Mouse (Mus musculus): ENCODE results near the gene Hdac4.

Hdac4 gene

GRCm38 (mm10) chr1:91964486-91965335 is 230.8 kb downstream of the Hdac4 start:
- no peak for DNase-seq (ENCODE audit: low read depth)

DNA sequence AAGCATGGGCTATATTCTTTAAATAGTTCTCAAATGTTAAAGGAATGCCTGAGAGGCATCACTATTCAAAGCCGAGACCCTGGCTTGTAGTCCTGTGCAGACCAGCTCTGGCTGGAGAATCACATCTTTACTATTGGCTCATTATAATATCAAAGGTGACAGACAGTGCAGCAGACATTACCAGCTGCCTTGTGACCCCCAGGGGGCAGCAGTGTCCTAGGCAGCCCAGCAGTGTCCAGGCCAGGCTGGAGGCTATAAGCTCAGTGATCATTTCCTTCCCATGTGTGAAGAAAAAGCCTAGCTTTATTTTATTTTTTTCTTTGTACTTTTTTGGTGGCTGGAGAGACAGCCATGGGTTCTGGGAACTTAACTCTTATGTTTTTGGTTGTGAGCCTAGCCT is 233.2 kb downstream of the Hdac4 start:
- DNase-seq (ENCODE audit: low read depth): peak; percentile 8

DNA sequence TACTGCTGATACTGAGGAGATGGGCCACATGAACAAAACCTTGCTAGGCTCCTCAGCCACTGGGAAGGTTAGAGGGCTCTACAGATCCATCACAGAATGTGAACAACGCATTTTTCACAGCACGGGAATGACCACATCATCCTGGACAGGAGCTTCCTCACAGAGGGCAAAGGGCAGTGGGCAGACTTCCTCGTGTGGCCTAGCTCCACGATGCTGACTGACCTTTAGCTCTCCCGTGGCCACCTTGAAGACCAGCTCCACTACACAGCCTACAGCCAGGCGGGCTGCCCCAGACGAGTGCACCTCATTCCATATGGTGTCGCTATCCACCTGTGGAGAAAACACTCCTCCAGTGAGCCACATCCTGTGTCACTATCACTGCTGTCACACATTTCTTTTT is 234.3 kb downstream of the Hdac4 start:
- no peak for DNase-seq (ENCODE audit: low read depth)

GRCm38 (mm10) chr1:91959891-91960290 is 235.6 kb downstream of the Hdac4 start:
- DNase-seq (ENCODE audit: low read depth): no peak

- no peak for DNase-seq (ENCODE audit: low read depth)
Observed at GRCm38 (mm10) chr1:91959044-91959443, 236.5 kb downstream of the Hdac4 start.

DNA sequence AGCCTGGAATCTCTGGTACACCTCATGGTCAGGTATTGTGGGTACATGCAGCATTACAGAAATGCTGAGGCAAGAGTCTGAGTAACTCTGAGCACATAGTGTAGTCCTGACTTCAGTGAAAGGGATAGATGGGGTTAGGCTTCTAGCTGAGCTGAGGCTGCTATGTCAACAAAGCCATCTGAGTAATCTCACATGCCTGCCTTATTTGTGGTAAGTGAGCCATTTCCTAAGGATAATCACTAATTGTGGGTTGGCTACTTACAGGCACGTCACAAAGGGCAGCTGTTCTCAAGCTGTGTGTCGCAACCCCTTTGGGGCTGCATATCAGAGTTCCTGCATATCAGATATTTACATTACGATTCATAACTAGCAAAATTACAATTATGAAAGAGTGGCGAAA is 239.3 kb downstream of the Hdac4 start:
- DNase-seq (ENCODE audit: low read depth): no peak

DNA sequence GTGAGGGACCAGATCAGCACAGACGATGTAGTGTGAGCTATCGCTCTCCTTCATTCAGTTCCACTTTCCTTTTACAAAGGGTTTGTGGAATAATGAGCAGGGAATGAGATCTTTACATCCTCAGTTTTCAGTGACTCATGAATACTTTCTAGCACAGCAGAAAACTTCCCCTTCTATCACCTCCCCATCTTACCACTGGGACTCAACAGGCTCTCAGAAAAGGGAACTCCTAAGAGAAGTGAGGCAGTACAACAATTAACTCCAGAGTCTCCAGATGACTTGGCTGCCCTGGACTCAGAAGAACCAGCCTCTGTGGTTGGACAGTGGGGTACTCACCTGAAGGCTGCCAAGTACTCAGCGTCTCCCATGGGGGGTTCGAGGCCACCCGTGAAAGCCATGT is 240.5 kb downstream of the Hdac4 start:
- no peak for DNase-seq (ENCODE audit: low read depth)

DNA sequence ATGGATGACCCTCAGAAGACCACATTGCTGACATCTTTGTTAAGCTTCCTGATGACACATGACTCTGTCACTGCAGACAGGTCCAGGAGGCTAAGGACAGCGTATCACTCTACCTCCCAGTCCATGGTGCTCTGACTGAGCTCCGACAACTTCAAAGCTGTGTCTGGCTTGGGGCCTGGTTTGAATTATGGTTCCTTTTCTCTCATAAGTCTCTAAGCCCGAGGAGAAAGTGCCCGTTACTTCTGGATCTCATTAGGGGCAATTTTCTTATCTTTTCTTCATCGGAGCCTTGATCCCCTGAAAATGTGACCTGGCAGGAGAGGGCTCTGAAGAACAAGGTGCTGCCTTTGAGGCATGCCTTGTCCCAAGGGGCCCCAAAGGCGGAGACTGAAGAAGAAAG is 242.6 kb downstream of the Hdac4 start:
- DNase-seq (ENCODE audit: low read depth): no peak

DNA sequence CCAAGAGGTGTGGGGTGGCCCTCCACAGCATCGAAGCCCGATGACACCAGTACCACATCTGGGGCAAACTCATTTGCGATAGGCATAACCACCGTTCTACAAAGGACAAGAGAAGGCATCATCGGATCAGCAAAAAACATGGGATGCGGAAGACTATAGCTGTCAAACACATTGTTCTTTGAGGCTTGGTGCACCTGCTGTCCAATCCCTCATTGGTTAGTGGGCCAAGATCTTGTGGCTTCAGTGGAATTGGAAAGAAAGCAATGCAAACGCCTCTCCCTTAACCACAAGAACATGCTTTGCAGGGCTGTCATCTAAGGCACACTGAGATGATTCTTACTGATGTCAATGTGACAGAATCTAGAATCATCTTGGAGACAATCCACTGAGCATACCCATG is 248.1 kb downstream of the Hdac4 start:
- no peak for DNase-seq (ENCODE audit: low read depth)

DNA sequence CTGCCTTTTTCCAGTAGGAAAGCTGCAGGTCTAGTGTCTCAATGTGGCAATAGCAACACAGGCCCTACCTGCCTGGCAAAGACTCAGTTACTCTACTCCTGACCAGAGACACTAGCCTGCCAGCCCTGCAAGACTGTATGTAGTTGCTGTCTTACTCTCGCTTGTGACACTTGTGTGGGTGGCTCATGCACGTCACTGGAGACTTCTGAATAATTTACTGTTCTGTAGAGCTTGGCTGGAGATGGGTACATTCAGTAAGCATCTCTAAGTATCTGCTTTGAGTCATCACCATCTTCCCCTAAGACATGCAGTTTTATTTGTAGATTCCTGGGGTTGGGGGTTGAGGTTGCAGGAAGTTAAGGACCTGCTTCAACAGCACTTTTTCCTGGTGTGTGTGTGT is 252.9 kb downstream of the Hdac4 start:
- no peak for DNase-seq (ENCODE audit: low read depth)

- no peak for DNase-seq (ENCODE audit: low read depth)
Observed at GRCm38 (mm10) chr1:91942031-91942430, 253.5 kb downstream of the Hdac4 start.

DNA sequence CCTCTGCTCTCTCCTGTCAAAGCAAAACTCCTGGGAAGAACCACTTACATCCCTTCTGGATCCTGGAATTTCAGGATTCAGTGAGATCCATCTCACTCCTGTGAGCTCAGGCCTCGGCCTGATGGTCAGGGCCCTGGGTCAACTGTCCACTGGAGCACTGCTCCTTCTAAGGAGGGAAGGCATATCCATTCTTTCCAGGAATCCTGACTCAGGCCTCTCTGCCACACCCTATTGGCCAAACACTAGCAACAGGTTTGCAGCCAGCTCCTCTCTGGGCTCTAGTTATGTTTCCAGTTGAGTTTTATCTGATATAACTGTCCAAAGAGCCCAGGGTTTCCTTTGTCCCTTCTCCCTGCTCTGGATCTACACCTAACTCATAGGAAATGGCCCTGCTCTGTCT is 254.4 kb downstream of the Hdac4 start:
- no peak for DNase-seq (ENCODE audit: low read depth)

GRCm38 (mm10) chr1:91935171-91935570 is 260.3 kb downstream of the Hdac4 start:
- DNase-seq (ENCODE audit: low read depth): no peak

GRCm38 (mm10) chr1:91933681-91934080 is 261.8 kb downstream of the Hdac4 start:
- DNase-seq (ENCODE audit: low read depth): no peak

DNA sequence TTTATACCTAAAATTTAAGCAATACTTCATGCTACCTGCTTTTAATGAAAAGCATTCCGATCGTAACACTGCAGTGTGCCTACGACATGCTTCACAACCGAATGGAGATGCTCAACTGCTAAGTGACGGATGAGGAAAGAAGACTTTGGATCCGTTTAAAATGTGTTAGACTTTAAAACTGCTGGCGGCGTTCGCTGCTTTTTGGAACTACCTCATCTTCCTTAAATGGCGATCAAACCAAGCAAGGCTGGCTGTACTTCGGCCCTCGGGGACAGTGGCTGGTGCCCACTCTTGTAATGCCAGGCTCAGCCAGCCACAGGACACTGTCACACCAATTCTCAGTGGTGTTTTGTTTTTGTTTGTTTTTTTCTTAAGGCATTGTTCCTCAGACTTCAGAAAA is 263.3 kb downstream of the Hdac4 start:
- no peak for DNase-seq (ENCODE audit: low read depth)

DNA sequence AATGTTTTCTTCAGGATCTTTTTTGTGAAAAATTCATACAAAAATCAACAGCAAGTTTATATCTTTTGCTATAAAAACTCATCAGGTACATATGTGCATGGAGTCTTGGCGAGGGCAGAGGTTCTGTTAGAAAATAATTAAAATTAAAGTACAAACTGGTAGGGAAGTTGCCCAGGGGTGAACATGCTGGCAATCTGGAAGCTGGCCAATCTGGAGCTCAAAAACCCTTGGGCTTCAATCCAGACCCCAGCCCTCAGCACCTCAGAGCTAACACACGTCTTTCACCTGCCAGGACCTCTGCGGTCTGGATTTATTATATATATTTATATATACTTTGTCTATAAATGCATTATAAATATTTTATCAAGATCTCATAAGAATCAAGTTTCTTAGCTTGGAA is 263.7 kb downstream of the Hdac4 start:
- DNase-seq (ENCODE audit: low read depth): no peak

DNA sequence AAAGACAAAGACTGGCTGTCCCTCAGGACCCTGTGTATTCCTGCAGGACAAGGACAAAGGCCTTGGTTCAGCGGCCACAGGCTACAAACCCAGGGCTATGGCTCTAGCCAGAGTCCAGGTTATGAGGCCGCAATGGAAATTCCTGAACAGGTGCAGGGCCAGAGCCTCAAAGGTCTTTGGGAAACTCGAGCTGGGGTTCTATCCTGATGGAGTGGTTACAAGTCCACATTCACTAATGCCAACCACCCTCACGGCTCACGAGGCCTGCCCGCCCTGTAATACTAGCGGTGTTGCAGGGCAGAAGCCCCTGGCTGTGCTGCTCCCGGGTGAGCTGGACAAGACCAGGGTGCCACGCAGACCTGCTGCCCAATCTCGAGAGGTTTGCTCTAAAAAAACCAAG is 264.3 kb downstream of the Hdac4 start:
- DNase-seq (ENCODE audit: low read depth): no peak

DNA sequence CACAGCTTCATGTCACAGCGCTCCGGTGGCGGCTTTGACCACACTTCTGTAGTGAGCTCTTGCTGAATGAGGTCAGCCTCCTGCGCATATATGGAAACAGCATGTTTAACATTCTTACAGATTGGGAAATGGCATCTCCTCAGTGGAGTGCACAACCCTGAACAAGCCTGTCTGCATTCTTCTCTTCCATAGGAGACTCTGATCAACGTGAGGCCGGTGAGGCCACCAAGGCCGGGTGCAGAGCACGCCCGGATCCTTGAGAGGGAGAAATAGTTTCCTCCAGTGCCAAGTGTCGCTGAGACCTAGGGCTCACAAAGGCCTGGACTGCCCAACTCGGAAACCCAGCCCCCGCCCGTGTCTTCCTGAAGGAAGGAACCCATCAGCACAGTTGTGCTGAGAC is 266.4 kb downstream of the Hdac4 start:
- DNase-seq (ENCODE audit: low read depth): no peak

GRCm38 (mm10) chr1:91927536-91928315 is 267.8 kb downstream of the Hdac4 start:
- no peak for DNase-seq (ENCODE audit: low read depth)

DNA sequence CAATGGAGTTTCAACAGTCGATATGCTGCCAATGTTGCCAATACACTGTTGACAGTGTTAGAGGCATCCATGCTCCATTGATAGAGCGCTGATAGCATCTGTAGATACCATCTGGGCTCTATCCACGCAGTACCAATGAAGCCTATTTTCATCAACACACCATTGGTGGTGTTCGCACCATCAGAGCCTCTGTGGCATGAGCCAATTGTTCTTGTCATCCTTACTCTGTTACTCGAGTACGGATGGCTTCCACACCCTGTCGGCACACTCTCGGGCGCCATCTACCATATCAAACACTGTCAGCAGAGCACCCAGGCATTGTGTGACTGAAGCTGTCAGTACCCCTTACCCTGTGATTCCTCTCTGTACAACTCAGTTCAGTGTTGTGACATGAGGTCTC is 271.9 kb downstream of the Hdac4 start:
- DNase-seq (ENCODE audit: low read depth): no peak

- DNase-seq (ENCODE audit: low read depth): no peak
Observed at GRCm38 (mm10) chr1:91922235-91923152, 273.0 kb downstream of the Hdac4 start.

GRCm38 (mm10) chr1:91921702-91922101 is 273.8 kb downstream of the Hdac4 start:
- DNase-seq (ENCODE audit: low read depth): no peak
